Mouse (Mus musculus) intestine, postnatal 0 days (tissue): ENCODE measurements around the gene Olfr670. TPM values are rescaled to one million over a fixed set of nuclear protein-coding genes. Genes with fewer than 3 reads are reported as not detected.
"Not testable (repeated sequence)": the region's sequence is repeated elsewhere in the genome, so short reads cannot be mapped to it uniquely, and the experiment has no call there.

ENCODE experiments used
- ATAC-seq: fragments of 200-750 bp; cut with Nextera tagmentation; 2 replicates; pipeline ENCODE4 v1.8.0; 2017; ENCODE audit warnings: mild to moderate bottlenecking, moderate TSS enrichment, moderate library complexity
- H3K27ac ChIP-seq: fragments of 300-500 bp; sonication (generic); 2 replicates; pipeline ENCODE4 v1.5.1; 2014; ENCODE audit warnings: mild to moderate bottlenecking, low read depth, low read length, moderate library complexity
- H3K27me3 ChIP-seq: fragments of 300-500 bp; sonication (generic); replicated peaks from 2 replicates; pipeline ENCODE4 v1.6.1; 2014; ENCODE audit warnings: low read length, mixed read lengths; ENCODE audit not compliant: control insufficient read depth, insufficient read depth
- H3K36me3 ChIP-seq: fragments of 300-500 bp; sonication (generic); 2 replicates; pipeline ENCODE4 v1.6.1; 2014; ENCODE audit warnings: mild to moderate bottlenecking, moderate library complexity; ENCODE audit not compliant: control insufficient read depth, insufficient read depth
- H3K4me1 ChIP-seq: fragments of 300-500 bp; sonication (generic); replicated peaks from 2 replicates; pipeline ENCODE4 v1.6.1; 2014; ENCODE audit warnings: antibody characterized with exemption, low read length, mixed read lengths; ENCODE audit not compliant: control insufficient read depth, insufficient read depth
- H3K4me2 ChIP-seq: fragments of 300-500 bp; sonication (generic); replicated peaks from 2 replicates; pipeline ENCODE4 v1.6.1; 2014; ENCODE audit warnings: low read depth, mild to moderate bottlenecking, moderate library complexity
- H3K4me3 ChIP-seq: fragments of 300-500 bp; sonication (generic); 2 replicates; pipeline ENCODE4 v1.5.1; 2014; ENCODE audit warnings: low read depth, low read length
- H3K9ac ChIP-seq: fragments of 300-500 bp; sonication (generic); 2 replicates; pipeline ENCODE4 v1.6.1; 2014; ENCODE audit warnings: mild to moderate bottlenecking, low read depth, low read length
- H3K9me3 ChIP-seq: fragments of 300-500 bp; sonication (generic); 2 replicates; pipeline ENCODE4 v1.6.1; 2016; ENCODE audit warnings: mixed run types; ENCODE audit not compliant: control insufficient read depth
- CTCF ChIP-seq: sonication (generic); IDR thresholded peaks from 2 replicates; pipeline ENCODE4 v1.5.1; 2016; ENCODE audit warnings: low read depth, mild to moderate bottlenecking, control low read depth, antibody characterized with exemption, moderate library complexity
- WGBS: fragments of 180-500 bp; shearing (Covaris S2); extraction: QIAGEN DNeasy Blood & Tissue Kit; methylation state at CpG from one replicate; pipeline ENCODE4 v1.1.7; 2014; 5-methylcytosine and 5-hydroxymethylcytosine counted together
- polyA plus RNA-seq: library from polyadenylated mRNA; unstranded; fragments of >200 nt; fragmentation: Nextera tagmentation; extraction: Ambion mirVana; gene quantifications from 2 replicates; pipeline ENCODE4 v1.2.1, GENCODE M21; 2015

The Olfr670 gene
- polyA plus RNA-seq = not detected in 2 replicates

DNA sequence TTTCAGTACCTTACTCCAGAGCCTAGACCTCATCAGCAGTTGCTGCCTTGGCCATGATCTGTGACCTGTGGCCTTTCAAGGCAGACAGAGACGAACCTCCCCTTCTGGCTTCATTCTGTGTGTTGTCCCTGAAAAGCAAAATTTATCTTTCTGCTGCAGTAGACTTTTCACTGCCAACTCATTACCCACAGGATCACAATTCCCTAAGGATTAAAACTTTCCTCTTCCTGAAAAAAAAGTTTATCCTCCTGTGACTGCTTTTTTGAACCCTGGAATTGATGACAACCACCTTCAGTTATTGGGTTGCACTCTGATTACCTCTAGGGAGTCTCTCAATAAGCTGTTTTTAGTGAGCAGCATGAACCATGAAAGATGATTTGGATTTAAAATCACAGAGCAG is at the start of gene Olfr670:
Olfr670 (minus strand) TSS at position 101 of the 400 bp plus-strand sequence.
- ATAC-seq = no peak
- H3K4me2 ChIP-seq = no peak within 1 kb of the TSS
- no peaks in the 10 kb centered on the region for H3K9me3 ChIP-seq
- no peak within 1 kb of the TSS for H3K4me3 ChIP-seq
- TF ChIP-seq CTCF = no peak
- no peak within 1 kb of the TSS for H3K27ac ChIP-seq
- no peaks in the 10 kb centered on the region for H3K36me3 ChIP-seq
- WGBS = 45% methylated on average over 1 of the region's 1 CpGs
- no peaks in the 10 kb centered on the region for H3K27me3 ChIP-seq
- H3K4me1 ChIP-seq = no peaks in the 10 kb centered on the region
- no peak within 1 kb of the TSS for H3K9ac ChIP-seq

GRCm38 (mm10) chr7:105001929-105002328 is 39.5 kb upstream of the Olfr670 start, which contains the start of gene Olfr672:
TSS of gene Olfr672 (minus strand) at chr7:105002029.
- no peaks in the 10 kb centered on the region for H3K36me3 ChIP-seq
- no peak within 1 kb of the TSS for H3K4me2 ChIP-seq
- no peak within 1 kb of the TSS for H3K9ac ChIP-seq
- no peak for TF ChIP-seq CTCF
- no peak within 1 kb of the TSS for H3K4me3 ChIP-seq
- no peaks in the 10 kb centered on the region for H3K9me3 ChIP-seq
- H3K27me3 ChIP-seq = no peaks in the 10 kb centered on the region
- H3K27ac ChIP-seq = no peak within 1 kb of the TSS
- no peak for ATAC-seq
- no peaks in the 10 kb centered on the region for H3K4me1 ChIP-seq

DNA sequence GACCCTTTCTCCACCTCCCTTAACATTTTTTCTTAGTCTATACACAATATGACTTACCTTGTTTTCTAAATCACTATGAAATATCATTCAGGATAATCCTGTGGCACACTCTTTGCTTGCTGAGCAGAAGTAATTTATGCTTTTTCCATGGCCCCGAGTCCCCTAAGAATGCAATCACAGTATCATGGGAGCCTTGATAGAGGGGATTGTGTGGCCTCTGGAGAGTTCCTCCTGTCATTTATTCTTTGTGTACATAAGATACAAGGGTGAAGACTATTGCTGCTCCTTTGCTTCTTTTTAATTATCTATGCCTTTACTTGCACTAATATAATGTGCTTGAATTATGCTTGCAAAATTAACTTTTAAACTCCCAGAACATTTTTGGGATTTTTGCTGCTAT is 16.6 kb upstream of the Olfr670 start, which contains the start of gene Olfr671:
Olfr671 (minus strand) TSS at position 101 of the 400 bp plus-strand sequence.
- no peak within 1 kb of the TSS for H3K27ac ChIP-seq
- 46% methylated on average over 1 of the region's 1 CpGs for WGBS
- H3K9me3 ChIP-seq = no peaks in the 10 kb centered on the region
- no peak within 1 kb of the TSS for H3K4me3 ChIP-seq
- ATAC-seq = no peak
- H3K36me3 ChIP-seq = no peaks in the 10 kb centered on the region
- TF ChIP-seq CTCF = no peak
- no peak within 1 kb of the TSS for H3K4me2 ChIP-seq
- H3K9ac ChIP-seq = no peak within 1 kb of the TSS
- H3K4me1 ChIP-seq = no peaks in the 10 kb centered on the region
- no peaks in the 10 kb centered on the region for H3K27me3 ChIP-seq

GRCm38 (mm10) chr7:104972507-104972906 is 10.1 kb upstream of the Olfr670 start:
- WGBS = 61% methylated on average over 2 of the region's 2 CpGs

GRCm38 (mm10) chr7:104950234-104950633 is 12.2 kb downstream of the Olfr670 start:
- not testable (repeated sequence) for H3K27ac ChIP-seq, H3K9ac ChIP-seq, H3K4me3 ChIP-seq, H3K4me1 ChIP-seq, H3K4me2 ChIP-seq, H3K36me3 ChIP-seq, H3K9me3 ChIP-seq, ATAC-seq, H3K27me3 ChIP-seq
- WGBS = 93% methylated on average over 16 of the region's 16 CpGs

More at GRCm38 (mm10) chr7:104972507-104972906, 10.1 kb upstream of the Olfr670 start:
- not testable (repeated sequence) for H3K4me2 ChIP-seq, H3K9ac ChIP-seq, H3K27ac ChIP-seq, H3K27me3 ChIP-seq, H3K36me3 ChIP-seq, H3K4me3 ChIP-seq, H3K9me3 ChIP-seq, ATAC-seq, H3K4me1 ChIP-seq

- 73% methylated on average over 1 of the region's 1 CpGs for WGBS
- no peak for ATAC-seq
Measured at GRCm38 (mm10) chr7:104933940-104934339, 28.5 kb downstream of the Olfr670 start, which contains the start of gene Olfr669. TSS of gene Olfr669 (plus strand) at chr7:104934240.

DNA sequence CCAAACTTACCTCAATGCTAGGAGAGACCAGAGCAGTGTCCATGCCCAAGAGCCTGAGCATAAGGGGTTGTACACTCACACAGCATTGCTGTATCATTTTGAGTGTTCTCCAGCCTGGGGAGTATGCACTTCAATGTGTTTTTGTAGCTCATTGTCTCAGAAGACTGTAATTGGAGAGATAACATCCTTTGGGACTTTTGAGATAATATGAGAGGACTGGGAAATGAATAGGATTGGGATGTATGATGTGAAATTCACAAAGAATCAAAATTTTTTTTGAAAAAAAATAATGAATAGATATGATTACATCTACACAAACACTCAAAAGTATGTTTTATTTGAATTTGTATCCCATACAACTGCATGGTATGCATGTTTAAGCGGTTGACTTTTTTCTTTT is 34.5 kb downstream of the Olfr670 start, which contains the start of gene Olfr668:
Olfr668 (minus strand) TSS at position 101 of the 400 bp plus-strand sequence.
- Histone ChIP-seq H3K36me3 (no peaks in the 10 kb centered on the region), H3K4me3 (no peak within 1 kb of the TSS), H3K27ac (no peak within 1 kb of the TSS), H3K9me3 (no peaks in the 10 kb centered on the region), H3K4me1 (no peaks in the 10 kb centered on the region), H3K27me3 (no peaks in the 10 kb centered on the region), H3K4me2 (no peak within 1 kb of the TSS), H3K9ac (no peak within 1 kb of the TSS)
- no peak for ATAC-seq
- 71% methylated on average over 1 of the region's 1 CpGs for WGBS
- no peak for TF ChIP-seq CTCF

More at GRCm38 (mm10) chr7:104933940-104934339, 28.5 kb downstream of the Olfr670 start, which contains the start of gene Olfr669:
- H3K4me3 ChIP-seq = no peak within 1 kb of the TSS
- no peak within 1 kb of the TSS for H3K4me2 ChIP-seq
- no peaks in the 10 kb centered on the region for H3K9me3 ChIP-seq
- TF ChIP-seq CTCF = no peak
- H3K27ac ChIP-seq = no peak within 1 kb of the TSS
- H3K4me1 ChIP-seq = no peaks in the 10 kb centered on the region
- H3K9ac ChIP-seq = no peak within 1 kb of the TSS
- H3K36me3 ChIP-seq = no peaks in the 10 kb centered on the region
- no peaks in the 10 kb centered on the region for H3K27me3 ChIP-seq
